In genomic region chr15:79164251-79164650, GRCm38 (mm10) we compare ENCODE assay signal across 12 mouse cellular contexts. TPM values are rescaled to one million over a fixed set of nuclear protein-coding genes. Genes with fewer than 3 reads are reported as not detected.
DNase-seq lines count a peak whose midpoint lies in the region; ATAC-seq and TF ChIP-seq lines count a peak whose summit lies in the region.
"Had no signal": no experiment of that assay in that cellular context is flagged by ENCODE, and none has a peak within 500 bp of the region (broad histone marks: within the 10 kb centered on the region; RNA-seq: fewer than 3 reads in every experiment).

No protein-coding gene starts in this region.

- no peaks in the 10 kb centered on the region for H3K36me3 ChIP-seq in intestine, embryonic 14.5 days (ENCODE audit: control insufficient read depth, insufficient read depth, low read length)
- no peaks in the 10 kb centered on the region for H3K36me3 ChIP-seq in intestine, postnatal 0 days (ENCODE audit: control insufficient read depth, insufficient read depth)
- no peaks in the 10 kb centered on the region for H3K36me3 ChIP-seq in embryonic facial prominence, embryonic 10.5 days (replicated peaks)
- H3K36me3 ChIP-seq in hindbrain, embryonic 15.5 days: no peaks in the 10 kb centered on the region

- no peaks in the 10 kb centered on the region for H3K4me1 ChIP-seq in intestine, embryonic 14.5 days (replicated peaks; ENCODE audit: control insufficient read depth, insufficient read depth, low read length)
- H3K4me1 ChIP-seq in intestine, postnatal 0 days (replicated peaks; ENCODE audit: control insufficient read depth, insufficient read depth, low read length): no peaks in the 10 kb centered on the region
- peaks cover 77% of the 10 kb centered on the region for H3K4me1 ChIP-seq in embryonic facial prominence, embryonic 10.5 days
- peaks cover 11% of the 10 kb centered on the region; the same call in 1 of the 2 replicates for H3K4me1 ChIP-seq in hindbrain, embryonic 15.5 days (replicated peaks)
- H3K4me1 ChIP-seq in olfactory bulb, adult 2 months (ENCODE audit: control insufficient read depth, insufficient read depth, low read length): no peaks in the 10 kb centered on the region; the same call in 1 of the 2 replicates

- TF ChIP-seq POLR2A in olfactory bulb, adult 2 months (IDR thresholded peaks at IDR 0.05; ENCODE audit: insufficient read depth, low read depth, low read length): no peak

- no peak for TF ChIP-seq CTCF in intestine, postnatal 0 days (IDR thresholded peaks at IDR 0.05; ENCODE audit: low read depth)
- TF ChIP-seq CTCF in olfactory bulb, adult 2 months (IDR thresholded peaks at IDR 0.05; ENCODE audit: insufficient read depth, low read depth, low read length): no peak

- ATAC-seq in intestine, embryonic 14.5 days (replicated peaks; ENCODE audit: low FRiP score, low TSS enrichment, low read depth): 0 out of 2 replicates have a peak, but pooled peaks have one; percentile 34
- ATAC-seq in intestine, postnatal 0 days: no peak
- ATAC-seq in hindbrain, embryonic 15.5 days (ENCODE audit: low FRiP score, low read depth): no peak
- ATAC-seq: inflammation-experienced regulatory T-cells, adult 6 months had no signal

- peaks cover 58% of the 10 kb centered on the region for H3K27me3 ChIP-seq in intestine, embryonic 14.5 days (replicated peaks; ENCODE audit: control insufficient read depth, insufficient read depth, low read length)
- H3K27me3 ChIP-seq in intestine, postnatal 0 days (replicated peaks; ENCODE audit: control insufficient read depth, insufficient read depth, low read length): peaks cover 49% of the 10 kb centered on the region
- peaks cover 95% of the 10 kb centered on the region for H3K27me3 ChIP-seq in embryonic facial prominence, embryonic 10.5 days (replicated peaks; ENCODE audit: low read depth, poor library complexity, severe bottlenecking)
- H3K27me3 ChIP-seq in hindbrain, embryonic 15.5 days: peaks cover 43% of the 10 kb centered on the region

- WGBS in intestine, embryonic 14.5 days: 3% methylated on average over 15 of the region's 15 CpGs
- 9% methylated on average over 13 of the region's 15 CpGs for WGBS in intestine, postnatal 0 days
- WGBS in embryonic facial prominence, embryonic 10.5 days: 4% methylated on average over 15 of the region's 15 CpGs
- WGBS in hindbrain, embryonic 15.5 days: 4% methylated on average over 11 of the region's 15 CpGs
- WGBS in olfactory bulb, adult 2 months: 19% methylated on average over 15 of the region's 15 CpGs

- H3K4me3 ChIP-seq in intestine, embryonic 14.5 days (ENCODE audit: low read depth, low read length): 0 out of 2 replicates have a peak overlapping the region, but pooled peaks have one; percentile 26
- H3K4me3 ChIP-seq in intestine, postnatal 0 days (ENCODE audit: low read depth, low read length): no peak overlapping the region
- peak overlapping the region; percentile 49 for H3K4me3 ChIP-seq in embryonic facial prominence, embryonic 10.5 days
- peak overlapping the region; percentile 22 for H3K4me3 ChIP-seq in hindbrain, embryonic 15.5 days
- peak overlapping the region; percentile 30 for H3K4me3 ChIP-seq in olfactory bulb, adult 2 months (ENCODE audit: insufficient read depth, low read depth, low read length)
- H3K4me3 ChIP-seq: erythroblast, embryonic 14.5 days had no signal

- H3K9ac ChIP-seq in intestine, embryonic 14.5 days (ENCODE audit: low read length): no peak overlapping the region; the same call in 1 of the 2 replicates
- H3K9ac ChIP-seq in intestine, postnatal 0 days (ENCODE audit: low read depth, low read length): no peak overlapping the region
- H3K9ac ChIP-seq in hindbrain, embryonic 15.5 days: no peak overlapping the region
- H3K9ac ChIP-seq: liver, embryonic 14.5 days had no signal

- H3K9me3 ChIP-seq in intestine, embryonic 14.5 days (ENCODE audit: control insufficient read depth, low read length): no peaks in the 10 kb centered on the region
- no peaks in the 10 kb centered on the region for H3K9me3 ChIP-seq in intestine, postnatal 0 days (ENCODE audit: control insufficient read depth)
- H3K9me3 ChIP-seq in embryonic facial prominence, embryonic 10.5 days: no peaks in the 10 kb centered on the region
- no peaks in the 10 kb centered on the region for H3K9me3 ChIP-seq in hindbrain, embryonic 15.5 days

- DNase-seq in intestine, embryonic 14.5 days (ENCODE audit: low spot score): no peak
- DNase-seq in embryonic facial prominence, embryonic 10.5 days (ENCODE audit: low spot score): peak; percentile 62
- DNase-seq in testis, postnatal 10 days (ENCODE audit: low spot score): no peak
- DNase-seq in cerebellum, postnatal 36 days: no peak
- DNase-seq: cerebellum, adult 11 months; gastrocnemius, postnatal 36 days had no signal

- H3K27ac ChIP-seq in intestine, embryonic 14.5 days (ENCODE audit: low read depth): no peak overlapping the region
- H3K27ac ChIP-seq in intestine, postnatal 0 days (ENCODE audit: low read depth, low read length): no peak overlapping the region
- H3K27ac ChIP-seq in embryonic facial prominence, embryonic 10.5 days (replicated peaks): 0 out of 2 replicates have a peak overlapping the region, but pooled peaks have one; percentile 35
- no peak overlapping the region for H3K27ac ChIP-seq in hindbrain, embryonic 15.5 days (replicated peaks)
- H3K27ac ChIP-seq in olfactory bulb, adult 2 months (ENCODE audit: insufficient read depth, low read depth, low read length): no peak overlapping the region
- H3K27ac ChIP-seq: liver, embryonic 14.5 days had no signal

- H3K4me2 ChIP-seq in intestine, embryonic 14.5 days (ENCODE audit: low read length): no peak overlapping the region; the same call in 1 of the 2 replicates
- no peak overlapping the region for H3K4me2 ChIP-seq in intestine, postnatal 0 days (replicated peaks; ENCODE audit: low read depth)
- no peak overlapping the region for H3K4me2 ChIP-seq in hindbrain, embryonic 15.5 days

RNA-seq across cellular contexts. Expression of gene Sox10, which starts 0.8 kb away (rescaled TPM):
- polyA plus RNA-seq in intestine, embryonic 14.5 days (2014; fragmentation: Nextera tagmentation; extraction: Ambion mirVana): 17.2 TPM in 2 replicates
- 2.8 and 3.5 TPM in 2 replicates for polyA plus RNA-seq in intestine, postnatal 0 days (2015; fragmentation: Nextera tagmentation; extraction: Ambion mirVana)
- 11.4 and 12.9 TPM in 2 replicates for polyA plus RNA-seq in embryonic facial prominence, embryonic 10.5 days (2016; fragmentation: Nextera tagmentation; extraction: Ambion mirVana)
- 8.2 and 8.9 TPM in 2 replicates for polyA plus RNA-seq in hindbrain, embryonic 15.5 days (2015; fragmentation: Nextera tagmentation; extraction: Ambion mirVana)
- polyA plus RNA-seq in olfactory bulb, adult 2 months (2012; ENCODE audit: insufficient read depth, insufficient read length, low replicate concordance, missing spikeins): not detected in 2 replicates
- polyA plus RNA-seq: erythroblast, embryonic 14.5 days; inflammation-experienced regulatory T-cells, adult 6 months had no signal

RNA-seq across cellular contexts. Expression of gene 1700088E04Rik, which starts 23.2 kb away (rescaled TPM):
- polyA plus RNA-seq in intestine, embryonic 14.5 days (2014; fragmentation: Nextera tagmentation; extraction: Ambion mirVana): 7.4 and 8.2 TPM in 2 replicates
- polyA plus RNA-seq in intestine, postnatal 0 days (2015; fragmentation: Nextera tagmentation; extraction: Ambion mirVana): 4.2 and 5.2 TPM in 2 replicates
- 8.0 and 8.2 TPM in 2 replicates for polyA plus RNA-seq in embryonic facial prominence, embryonic 10.5 days (2016; fragmentation: Nextera tagmentation; extraction: Ambion mirVana)
- polyA plus RNA-seq in hindbrain, embryonic 15.5 days (2015; fragmentation: Nextera tagmentation; extraction: Ambion mirVana): 17.2 and 22.0 TPM in 2 replicates
- polyA plus RNA-seq in olfactory bulb, adult 2 months (2012; ENCODE audit: insufficient read depth, insufficient read length, low replicate concordance, missing spikeins): not detected in 2 replicates
- polyA plus RNA-seq: erythroblast, embryonic 14.5 days had no signal

RNA-seq across cellular contexts. Expression of gene Polr2f, which starts 23.4 kb away (rescaled TPM):
- polyA plus RNA-seq in intestine, embryonic 14.5 days (2014; fragmentation: Nextera tagmentation; extraction: Ambion mirVana): 398 and 414 TPM in 2 replicates
- 256 and 266 TPM in 2 replicates for polyA plus RNA-seq in intestine, postnatal 0 days (2015; fragmentation: Nextera tagmentation; extraction: Ambion mirVana)
- 414 and 440 TPM in 2 replicates for polyA plus RNA-seq in embryonic facial prominence, embryonic 10.5 days (2016; fragmentation: Nextera tagmentation; extraction: Ambion mirVana)
- polyA plus RNA-seq in hindbrain, embryonic 15.5 days (2015; fragmentation: Nextera tagmentation; extraction: Ambion mirVana): 253 and 258 TPM in 2 replicates
- not detected in 2 replicates for polyA plus RNA-seq in olfactory bulb, adult 2 months (2012; ENCODE audit: insufficient read depth, insufficient read length, low replicate concordance, missing spikeins)

RNA-seq across cellular contexts. Expression of gene Micall1, which starts 55.6 kb away (rescaled TPM):
- 9.3 and 9.9 TPM in 2 replicates for polyA plus RNA-seq in intestine, embryonic 14.5 days (2014; fragmentation: Nextera tagmentation; extraction: Ambion mirVana)
- 3.7 and 5.0 TPM in 2 replicates for polyA plus RNA-seq in intestine, postnatal 0 days (2015; fragmentation: Nextera tagmentation; extraction: Ambion mirVana)
- polyA plus RNA-seq in embryonic facial prominence, embryonic 10.5 days (2016; fragmentation: Nextera tagmentation; extraction: Ambion mirVana): 7.3 and 7.4 TPM in 2 replicates
- 12.4 and 15.0 TPM in 2 replicates for polyA plus RNA-seq in hindbrain, embryonic 15.5 days (2015; fragmentation: Nextera tagmentation; extraction: Ambion mirVana)
- polyA plus RNA-seq in olfactory bulb, adult 2 months (2012; ENCODE audit: insufficient read depth, insufficient read length, low replicate concordance, missing spikeins): 70.4 TPM in 1 of 2 replicates, not detected in the other

Comparison
In these comparisons a context has a peak if more than half of its experiments do, and no peak if none do; other contexts are left out.
1. RNA of gene Polr2f, which starts 23.4 kb away (polyA plus RNA-seq): 414 to 440 TPM in embryonic facial prominence, embryonic 10.5 days, 398 to 414 TPM in intestine, embryonic 14.5 days, 253 to 258 TPM in hindbrain, embryonic 15.5 days and 256 to 266 TPM in intestine, postnatal 0 days; not detected in olfactory bulb, adult 2 months; every median in the first group is over 100 times any median in the second.